Mouse (Mus musculus) heart, postnatal 36 days (tissue): Measurements from ENCODE around the gene Olfr459. TPM values are rescaled to one million over a fixed set of nuclear protein-coding genes. Genes with fewer than 3 reads are reported as not detected.

Experiments
- total RNA-seq, 2 experiments: library from RNA; stranded (reverse); gene quantifications; 2 replicates each; pipeline ENCODE4 v1.2.3; 2021

Olfr459 gene
- total RNA-seq, 2 experiments from 2014 or later: not detected

Other genes starting within 250 kb of the Olfr459 start
- gene Ephb6, start 169.7 kb downstream of the Olfr459 start, total RNA-seq: 1 to 10 TPM; 1.3 to 2.1 TPM
- not detected for gene Trpv6, start 138.8 kb downstream of the Olfr459 start, total RNA-seq
- not detected for gene Trpv5, start 94.4 kb downstream of the Olfr459 start, total RNA-seq
- not detected for gene Llcfc1, start 90.7 kb downstream of the Olfr459 start, total RNA-seq
- under 1 TPM; 0.11 to 0.50 TPM for gene Kel, start 70.8 kb downstream of the Olfr459 start, total RNA-seq
- not detected for gene Pip, start 72.4 kb upstream of the Olfr459 start, total RNA-seq
- gene Sval2, start 77.8 kb upstream of the Olfr459 start, total RNA-seq: not detected
- gene Sval1, start 176.5 kb upstream of the Olfr459 start, total RNA-seq: not detected
- not detected for gene Sval3, start 193.0 kb upstream of the Olfr459 start, total RNA-seq